Mouse (Mus musculus): ENCODE data around the gene 1700022I11Rik.

1700022I11Rik gene

GRCm38 (mm10) chr4:42969304-42969703 lies at the start of gene 1700022I11Rik:
Gene 1700022I11Rik, plus strand, starts transcription at chr4:42969604.
- no peak for DNase-seq

- DNase-seq, result peak; percentile 13
Observed at GRCm38 (mm10) chr4:42920726-42921125, 48.7 kb upstream of the 1700022I11Rik start.

DNA sequence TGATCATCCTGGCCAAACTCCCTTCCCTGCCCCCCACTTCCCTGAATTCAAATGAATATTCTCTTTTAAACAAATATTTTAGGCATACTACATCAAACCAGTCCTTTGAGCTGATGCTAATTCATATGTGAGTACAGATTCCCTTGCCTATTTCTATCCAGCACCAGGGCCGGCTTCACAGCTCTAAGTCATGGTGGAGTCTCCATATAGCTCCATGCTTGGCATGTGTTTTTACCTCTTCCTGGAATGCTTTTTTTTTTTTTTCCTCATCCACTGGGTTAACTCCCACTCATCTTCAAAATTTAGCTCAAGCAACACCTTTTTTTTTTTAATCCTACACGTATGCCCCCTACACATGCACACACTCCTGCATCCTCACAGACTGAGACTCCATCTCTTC lies 47.9 kb upstream of the 1700022I11Rik start:
- peak; percentile 43 for DNase-seq

DNA sequence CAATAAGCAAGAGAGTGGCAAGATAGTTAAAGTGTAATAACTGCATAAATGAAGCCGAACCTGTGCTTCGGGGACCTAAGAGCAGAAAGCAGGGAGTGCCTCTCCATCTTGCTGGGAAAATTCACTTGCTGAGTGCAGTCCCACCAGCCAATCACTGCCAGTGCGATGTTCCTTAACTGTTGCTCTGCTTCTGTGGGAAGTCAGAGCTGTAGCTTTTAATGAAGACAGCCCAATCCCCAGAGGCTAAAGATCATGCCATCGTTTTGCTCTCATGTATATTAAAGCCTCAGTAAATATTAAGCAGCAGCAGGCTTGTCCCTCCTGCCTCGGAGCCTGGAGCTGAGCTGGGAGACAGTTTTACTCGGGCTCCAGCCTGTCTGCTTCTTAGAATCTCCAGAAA lies 47.3 kb upstream of the 1700022I11Rik start:
- DNase-seq, result peak; percentile 22

DNA sequence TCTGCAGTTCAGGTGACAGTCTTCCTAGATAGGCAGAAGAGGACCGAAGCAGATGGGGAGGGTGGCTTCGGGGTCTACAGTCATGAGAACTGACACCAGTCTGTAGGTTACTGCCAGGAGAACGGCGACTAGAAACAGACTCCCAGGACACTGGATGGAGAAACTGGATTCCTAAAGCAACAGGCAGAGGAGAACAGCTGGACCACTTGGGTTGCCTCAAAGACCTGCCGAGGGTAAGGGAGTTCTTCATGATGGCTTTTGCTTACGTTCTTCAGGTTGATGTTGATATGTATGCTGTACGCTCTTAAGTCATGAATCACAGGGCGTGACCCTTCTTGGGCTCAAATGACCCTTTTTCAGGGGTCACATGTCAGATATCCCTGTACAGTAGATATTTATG lies 46.9 kb upstream of the 1700022I11Rik start:
- no peak for DNase-seq

GRCm38 (mm10) chr4:42924095-42924710 lies 45.2 kb upstream of the 1700022I11Rik start:
- DNase-seq, result peak; percentile 21

- no peak for DNase-seq
Observed at GRCm38 (mm10) chr4:42928209-42928608, 41.2 kb upstream of the 1700022I11Rik start.

- no peak for DNase-seq
Observed at GRCm38 (mm10) chr4:42928952-42929351, 40.5 kb upstream of the 1700022I11Rik start.

DNA sequence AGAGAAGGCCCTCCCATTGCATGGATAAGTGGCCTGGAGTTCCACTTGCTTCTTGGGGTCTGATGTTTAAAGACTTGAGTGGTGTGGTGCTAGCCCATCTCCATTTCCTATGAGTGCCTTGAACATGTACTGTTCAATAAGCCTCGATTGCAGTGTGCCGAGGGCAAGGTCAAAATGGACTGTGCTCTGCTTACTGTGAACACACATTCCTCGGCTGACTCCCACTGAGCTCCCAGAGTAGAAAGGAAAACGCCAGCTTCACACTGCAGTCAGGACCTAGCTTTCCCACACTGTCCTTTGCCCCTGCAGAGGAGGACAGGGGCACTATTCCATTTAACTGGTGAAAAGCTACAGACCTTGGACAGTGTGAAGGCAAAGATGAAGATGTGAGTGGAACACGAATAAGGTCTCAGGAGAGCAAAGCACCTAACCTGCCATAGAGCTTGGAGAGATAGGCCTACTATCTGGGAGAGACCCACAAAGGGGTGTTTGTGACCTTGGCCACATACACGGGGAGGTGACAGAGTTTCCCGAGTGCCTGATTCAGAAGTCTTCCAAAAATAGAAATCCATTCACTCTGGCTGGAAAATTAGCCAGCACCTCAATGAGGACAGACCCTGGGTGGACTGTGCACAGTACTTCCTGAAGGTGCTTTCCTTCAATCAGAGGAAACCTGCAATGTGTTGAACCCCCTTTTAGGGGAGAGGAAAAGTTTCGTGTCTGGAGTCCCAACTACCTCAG lies 37.0 kb upstream of the 1700022I11Rik start:
- DNase-seq, result no peak

GRCm38 (mm10) chr4:42933630-42934029 lies 35.8 kb upstream of the 1700022I11Rik start:
- DNase-seq, result peak; percentile 68

DNA sequence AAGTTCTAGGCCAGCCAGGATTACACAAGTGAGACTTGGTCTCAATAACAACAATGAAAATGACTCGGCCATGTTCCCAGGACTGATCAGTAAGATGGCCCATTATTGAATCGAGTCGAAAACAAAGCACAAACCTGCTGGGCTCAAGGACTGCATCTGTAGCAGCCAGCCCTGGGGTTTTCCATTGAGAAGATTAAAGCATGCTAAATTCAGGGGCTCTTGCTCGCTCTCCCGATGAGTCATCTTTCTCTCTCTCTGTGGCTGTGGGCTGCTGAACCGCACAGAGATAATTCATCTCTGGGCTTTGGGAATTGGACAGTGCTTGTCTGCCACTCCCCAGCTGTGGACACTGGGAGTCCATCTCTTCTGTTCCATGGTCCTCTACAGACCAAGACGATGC lies 28.0 kb upstream of the 1700022I11Rik start:
- DNase-seq, result no peak

DNA sequence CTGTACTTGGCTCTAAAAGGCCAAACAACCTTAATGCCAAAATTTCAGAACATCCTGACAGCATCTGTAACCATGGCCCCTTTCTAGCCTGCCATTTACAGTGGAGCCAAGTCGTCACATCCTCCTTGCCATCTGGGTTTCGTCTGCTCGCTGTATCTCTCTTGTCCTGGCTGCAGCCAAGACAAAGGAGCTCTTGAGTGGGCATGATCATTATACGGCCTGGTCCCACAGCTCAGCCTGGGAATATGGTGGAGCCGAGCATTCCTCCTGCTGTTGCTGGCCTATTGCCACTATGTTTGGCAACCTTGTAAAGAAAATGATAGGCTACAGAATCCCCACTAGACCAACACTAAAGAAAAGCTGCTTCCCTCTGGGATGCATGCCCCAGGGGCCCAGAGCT lies 26.1 kb upstream of the 1700022I11Rik start:
- DNase-seq, result no peak

GRCm38 (mm10) chr4:42944185-42944584 lies 25.2 kb upstream of the 1700022I11Rik start:
- no peak for DNase-seq

- DNase-seq, result peak; percentile 19
Observed at GRCm38 (mm10) chr4:42945043-42945442, 24.4 kb upstream of the 1700022I11Rik start.

- peak; percentile 26 for DNase-seq
Observed at GRCm38 (mm10) chr4:42945445-42945844, 24.0 kb upstream of the 1700022I11Rik start.

- DNase-seq, result peak; percentile 51
Observed at GRCm38 (mm10) chr4:42945952-42946351, 23.5 kb upstream of the 1700022I11Rik start.

DNA sequence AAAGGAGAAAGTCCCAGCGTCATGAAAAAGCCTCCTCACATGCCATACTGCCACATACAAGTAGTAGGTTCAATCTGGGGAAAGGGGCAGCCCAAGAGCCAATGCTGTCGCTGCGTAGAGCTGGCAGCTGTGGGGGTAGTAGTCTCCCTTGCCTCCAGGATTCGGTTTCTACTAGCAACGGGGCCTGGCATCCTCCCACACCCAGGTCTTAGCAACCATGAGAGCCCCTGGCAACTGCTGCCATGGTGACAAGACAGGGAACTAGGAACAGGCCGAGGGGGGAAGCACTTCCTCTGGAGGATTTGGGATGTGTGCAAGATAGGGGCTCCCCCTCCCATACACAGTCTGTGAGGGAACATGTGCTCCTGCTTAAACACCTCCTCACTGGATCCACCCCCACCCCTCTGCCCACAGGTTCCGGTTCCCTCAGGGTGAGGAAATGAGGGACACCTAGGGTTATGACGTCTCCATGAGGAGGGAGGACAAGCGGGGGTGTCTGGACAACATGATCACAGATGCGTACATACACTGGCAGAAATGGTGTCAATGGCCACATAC lies 22.6 kb upstream of the 1700022I11Rik start:
- DNase-seq, result peak; percentile 92

- peak; percentile 59 for DNase-seq
Observed at GRCm38 (mm10) chr4:42948527-42948926, 20.9 kb upstream of the 1700022I11Rik start.

- no peak for DNase-seq
Observed at GRCm38 (mm10) chr4:42949051-42949675, 20.2 kb upstream of the 1700022I11Rik start.

GRCm38 (mm10) chr4:42949676-42950051 lies 19.7 kb upstream of the 1700022I11Rik start, which contains the start of gene Dnajb5:
Gene Dnajb5, plus strand, starts transcription at chr4:42949814.
- peak; percentile 99 for DNase-seq

GRCm38 (mm10) chr4:42950065-42950558 lies 19.3 kb upstream of the 1700022I11Rik start:
- peak; percentile 89 for DNase-seq

DNA sequence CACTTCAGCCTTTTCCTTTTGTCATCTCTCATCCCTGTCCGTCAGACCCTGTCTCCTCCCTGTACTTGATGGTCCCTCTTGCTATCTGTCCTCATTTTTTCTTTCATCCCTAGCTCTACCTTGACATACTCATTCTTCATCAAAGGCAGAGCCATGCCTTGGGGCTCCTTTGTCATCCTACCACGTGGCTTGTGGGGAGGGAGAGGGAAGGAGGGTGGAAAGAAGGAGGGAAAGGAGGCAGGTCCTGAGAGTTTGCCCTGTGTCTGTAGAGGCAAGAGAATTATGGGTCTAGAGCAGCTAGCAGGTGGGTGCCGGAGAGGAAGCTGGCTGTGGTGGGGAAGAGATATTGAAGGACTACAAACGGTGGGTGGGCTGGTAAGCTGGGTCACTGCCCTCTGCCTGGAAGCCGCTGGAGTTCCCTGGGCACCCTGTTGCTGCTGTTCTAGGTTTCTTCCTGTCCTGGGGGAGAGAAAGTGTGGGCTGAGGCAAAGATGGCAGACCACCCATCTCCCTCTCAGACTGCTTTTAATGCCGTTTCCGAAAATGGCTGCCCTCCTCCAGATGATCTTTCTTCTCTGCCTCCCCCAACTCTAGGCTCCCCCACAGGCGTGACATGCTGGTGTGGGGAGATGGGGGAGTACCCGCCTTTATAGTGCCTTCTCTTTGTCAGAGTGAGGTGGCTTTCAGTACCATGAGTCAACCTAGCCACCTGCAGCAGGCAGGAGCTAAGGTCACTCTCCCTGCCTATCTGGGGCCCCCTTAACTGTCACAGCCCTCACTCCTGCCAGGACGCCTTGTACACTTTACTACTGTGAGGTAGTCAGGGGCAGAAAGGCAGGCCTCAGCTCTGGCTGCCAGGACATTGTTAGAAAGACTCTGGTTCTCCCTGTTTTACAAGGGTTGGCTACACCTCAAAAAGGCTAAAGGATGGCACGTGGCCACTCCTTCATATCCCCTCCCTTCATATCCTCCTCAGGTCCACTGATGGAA lies 17.9 kb upstream of the 1700022I11Rik start:
- no peak for DNase-seq

Measured in right cerebral cortex, postnatal 25 days (tissue).